Mouse (Mus musculus) thymus, postnatal 36 days (tissue): ENCODE measurements around the gene Pla2r1.

ENCODE experiments used
- DNase-seq, 2 experiments: peaks; one replicate each; pipeline ENCODE4 v3.0.0; 2022; ENCODE audit warnings: mixed read lengths in 2 of 2

Gene Pla2r1

DNA sequence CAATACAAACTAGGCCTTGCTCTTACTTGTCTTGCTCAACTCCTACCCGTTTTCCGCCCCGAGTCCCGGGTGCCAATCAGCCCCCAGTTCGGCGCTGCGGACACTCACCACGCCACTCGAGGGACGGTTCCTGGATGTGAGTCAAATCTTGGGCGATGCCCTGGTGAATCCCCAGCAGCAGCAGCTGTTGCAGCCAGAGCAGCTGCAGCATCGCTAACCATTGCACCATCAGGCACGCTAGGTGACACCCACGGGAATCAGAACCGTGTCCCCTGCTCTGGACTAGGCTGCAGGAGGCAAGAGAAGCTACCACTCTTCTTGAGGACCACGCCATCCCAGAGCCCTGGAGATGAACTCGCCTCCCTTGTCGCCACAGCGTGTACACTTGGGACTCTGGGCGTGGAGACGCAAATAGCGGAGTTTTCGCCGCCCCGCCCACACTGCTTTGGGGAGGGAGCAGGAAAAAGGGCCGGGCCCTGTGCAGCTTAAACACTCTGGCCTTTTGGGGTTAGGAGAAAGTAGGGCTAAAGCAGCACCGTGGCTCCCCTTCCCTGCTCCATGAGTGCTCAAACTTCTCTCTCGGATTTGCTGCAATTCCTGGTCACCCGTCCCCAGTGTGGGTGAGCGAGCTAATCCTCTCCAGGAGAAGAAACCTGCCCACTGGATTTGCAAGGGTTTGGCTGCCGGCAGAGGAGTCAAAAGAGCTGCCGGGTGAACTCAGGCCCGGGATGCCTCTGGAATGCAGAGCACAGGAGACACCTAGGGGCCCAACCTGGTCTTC lies at the start of gene Pla2r1:
Pla2r1 (minus strand) TSS at position 407 of the 781 bp plus-strand sequence.
- DNase-seq: peak; percentile 20 to 29

DNA sequence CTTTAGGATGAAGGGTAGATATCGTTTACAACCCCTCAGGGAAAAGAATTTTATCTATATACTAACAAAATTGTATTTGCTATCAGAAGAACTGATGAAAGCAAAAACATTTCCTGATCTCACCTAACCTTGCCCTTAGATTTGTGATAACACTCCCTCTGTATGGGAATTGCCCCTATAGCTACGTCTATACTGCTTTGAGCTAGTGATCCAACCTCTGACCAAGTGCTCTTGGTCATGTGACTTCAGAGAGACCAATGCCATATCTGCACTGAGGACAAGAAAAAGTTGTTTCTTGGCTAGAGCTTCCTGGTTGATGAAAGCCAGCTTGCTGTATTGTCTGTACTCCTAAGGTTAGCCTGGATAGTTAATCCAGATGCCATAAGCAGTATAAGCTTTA lies 48.2 kb upstream of the Pla2r1 start:
- no peak for DNase-seq

DNA sequence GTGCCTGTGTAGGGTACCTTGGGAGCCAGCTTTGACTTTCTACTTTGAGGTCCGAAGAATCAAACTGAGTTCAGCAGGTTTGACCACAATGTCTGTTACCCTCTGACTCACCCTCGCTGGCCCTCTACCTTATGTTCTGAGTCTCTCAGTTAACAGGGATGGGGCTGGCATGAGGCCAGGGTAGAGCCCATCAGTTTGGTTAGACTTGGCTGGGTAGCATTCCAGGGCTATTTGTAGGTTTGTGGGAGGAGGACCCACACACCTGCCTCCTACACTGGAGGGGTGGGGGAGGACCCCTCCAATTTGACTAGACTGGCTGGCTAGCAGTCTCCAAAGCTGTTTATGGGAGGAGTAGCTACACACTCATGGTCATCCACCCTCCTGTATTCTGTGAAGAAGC lies 47.8 kb upstream of the Pla2r1 start:
- no peak for DNase-seq

DNA sequence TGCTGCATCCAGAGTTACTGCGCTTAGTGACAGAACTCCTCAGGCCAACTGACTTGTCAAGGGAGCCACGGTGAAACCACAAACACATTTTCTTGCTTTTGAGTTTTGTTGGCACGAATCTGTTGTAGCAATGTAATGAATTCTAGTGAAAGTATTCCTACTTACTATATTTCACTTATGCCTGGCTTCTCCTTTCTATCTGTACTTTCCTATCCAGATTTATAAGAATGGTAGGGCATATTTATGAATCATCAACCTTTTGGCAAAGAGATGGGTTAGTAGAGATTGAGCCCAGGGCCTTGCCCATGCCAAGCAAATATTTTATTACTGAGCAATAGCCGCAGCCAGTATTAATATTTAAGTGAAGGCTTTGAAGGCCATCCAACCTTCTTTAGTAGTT lies 30.3 kb upstream of the Pla2r1 start:
- no peak for DNase-seq

DNA sequence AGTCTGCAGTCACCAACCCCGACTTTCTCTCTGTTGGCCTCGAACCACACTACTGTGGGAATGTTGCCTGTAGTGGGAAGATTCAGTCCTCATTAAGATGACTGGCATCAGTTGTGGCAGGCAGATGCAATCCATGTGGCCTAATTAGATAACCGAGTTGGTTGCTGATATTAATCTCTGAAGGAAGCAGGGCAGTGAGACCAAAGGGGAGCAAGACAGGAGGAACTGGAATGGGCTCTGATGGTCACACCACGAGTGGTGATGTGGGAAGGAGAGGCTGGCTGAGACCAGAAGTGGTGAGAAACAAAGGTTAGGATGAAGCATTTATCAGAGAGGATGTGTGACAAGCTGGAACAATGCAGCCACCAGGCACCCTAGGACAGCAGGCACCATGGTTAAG lies 1.5 kb upstream of the Pla2r1 start:
- no peak for DNase-seq

DNA sequence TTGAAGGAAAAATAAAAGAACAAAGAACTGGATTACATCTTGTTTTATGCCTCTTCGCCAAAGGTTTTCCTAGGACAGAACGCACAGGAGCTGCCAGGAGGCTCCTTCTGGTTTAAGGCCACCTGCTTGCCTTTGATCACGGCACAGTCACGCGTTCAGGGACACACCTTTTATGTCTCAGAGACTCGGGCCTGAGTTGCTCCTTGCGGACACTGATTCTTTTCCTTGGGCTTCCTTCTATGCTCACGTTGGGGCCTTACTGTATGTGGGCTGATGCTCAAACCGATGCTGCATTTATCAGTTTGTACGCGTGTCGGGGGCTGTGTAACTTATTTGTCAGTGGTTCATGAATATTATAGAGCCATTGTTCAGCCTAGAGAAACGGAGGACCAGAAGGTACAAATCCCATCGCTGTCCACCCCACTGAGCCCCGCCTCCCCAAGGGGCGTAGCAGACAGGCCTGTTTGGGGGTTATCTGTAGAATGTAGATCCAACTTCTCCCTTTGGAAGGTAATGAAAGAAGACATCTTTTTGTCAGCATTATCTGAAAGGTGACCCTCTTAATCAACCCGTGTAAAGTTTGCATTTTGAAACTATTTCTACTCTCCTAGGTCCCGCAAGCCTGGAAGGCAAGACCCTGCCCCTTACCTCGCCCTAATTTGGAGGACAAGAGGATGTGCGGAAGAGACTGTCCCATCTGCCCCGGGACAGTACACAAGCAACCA lies 769 bp downstream of the Pla2r1 start:
- DNase-seq: no peak

DNA sequence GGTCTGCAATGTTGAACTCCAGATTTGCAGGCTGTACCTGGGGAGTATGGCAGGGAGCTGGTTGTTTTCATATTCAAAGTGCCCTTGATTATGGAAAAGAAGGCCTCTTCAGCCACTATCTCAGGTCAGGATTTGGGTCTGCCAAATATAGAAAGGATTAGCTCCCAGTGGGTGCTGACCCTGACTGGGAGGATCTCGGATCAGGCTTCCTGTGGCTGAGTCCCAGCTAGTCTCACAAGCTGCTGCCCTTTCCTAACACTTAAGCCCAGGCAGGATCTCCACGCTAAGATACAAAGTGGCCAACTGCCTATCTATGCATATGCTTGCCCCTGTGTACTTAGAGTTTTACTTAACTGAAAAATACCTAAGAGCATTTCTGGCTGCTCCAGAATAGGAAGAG lies 1.4 kb downstream of the Pla2r1 start:
- no peak for DNase-seq

DNA sequence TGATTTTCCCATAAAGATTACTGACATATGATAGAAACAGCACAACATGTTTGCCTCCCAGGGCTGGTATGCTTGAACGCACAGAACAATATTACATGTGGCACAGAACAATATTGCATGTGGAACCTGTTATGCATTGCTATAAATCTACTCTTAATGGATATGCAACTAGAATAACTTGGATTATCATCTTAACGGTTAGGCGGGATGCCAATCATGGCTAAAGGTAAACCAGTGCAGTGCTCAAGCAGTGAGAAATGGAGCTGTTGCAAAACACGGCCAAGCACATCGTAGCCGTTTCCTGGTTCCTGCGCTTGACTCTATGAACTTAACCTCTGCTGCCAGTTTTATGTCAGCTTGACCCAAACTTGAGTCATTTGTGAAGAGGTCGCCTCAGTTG lies 2.6 kb downstream of the Pla2r1 start:
- DNase-seq: no peak

DNA sequence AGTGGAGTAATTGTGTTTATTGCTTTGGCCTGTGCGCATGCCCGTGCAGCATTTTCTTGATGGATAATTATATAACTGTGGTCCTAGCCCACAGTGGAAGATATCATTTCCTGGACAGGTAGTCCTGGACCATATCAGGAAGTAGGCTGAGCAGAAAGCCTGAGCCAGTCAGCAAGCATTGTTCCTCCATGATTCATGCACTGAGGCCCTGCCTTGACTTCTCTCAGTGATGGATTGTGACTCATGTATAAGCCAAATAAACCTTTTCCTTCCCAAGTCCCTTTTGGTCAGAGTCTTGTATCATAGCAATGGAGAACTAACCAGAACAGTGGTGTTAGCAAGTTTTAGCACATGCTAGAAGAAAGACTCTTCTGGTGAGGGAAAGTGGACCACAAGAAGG lies 3.3 kb downstream of the Pla2r1 start:
- DNase-seq: no peak

DNA sequence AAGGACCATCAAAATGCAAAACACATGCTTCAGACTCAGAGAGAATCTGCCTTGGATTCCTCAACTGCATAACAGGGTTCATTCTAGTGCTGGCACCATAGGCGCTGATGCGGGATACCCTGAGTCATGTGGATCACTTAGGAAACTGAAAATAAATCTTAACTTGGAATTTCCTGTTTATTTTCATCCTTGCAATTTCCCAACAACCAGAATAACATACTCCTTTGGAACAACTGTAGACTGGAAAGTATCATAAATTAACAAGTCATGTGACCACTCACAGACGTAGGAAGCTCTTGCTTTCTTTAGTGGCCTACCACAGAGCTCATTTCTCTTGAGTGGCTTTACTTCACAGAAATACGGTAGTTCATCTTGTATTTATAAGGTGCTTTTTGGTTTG lies 7.0 kb downstream of the Pla2r1 start:
- no peak for DNase-seq

DNA sequence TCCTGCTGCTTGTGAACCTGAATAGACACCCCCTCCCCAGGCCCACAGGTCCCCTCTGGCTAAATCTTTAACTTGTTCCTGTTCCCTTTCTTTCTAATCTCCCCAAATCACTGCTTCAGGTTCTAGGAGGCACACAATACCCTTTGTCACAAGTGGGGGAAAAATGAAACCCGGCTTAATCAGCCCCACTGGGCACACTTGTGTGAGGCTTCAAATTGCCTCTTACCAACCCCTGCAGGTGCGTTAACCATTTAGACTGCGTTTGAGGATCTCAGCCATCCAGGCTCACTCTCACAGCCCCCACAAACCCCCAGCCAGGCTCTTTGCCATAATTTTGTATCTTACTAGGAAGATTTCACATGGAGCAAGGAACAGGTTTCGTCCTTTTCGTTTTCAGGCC lies 9.1 kb downstream of the Pla2r1 start:
- no peak for DNase-seq

DNA sequence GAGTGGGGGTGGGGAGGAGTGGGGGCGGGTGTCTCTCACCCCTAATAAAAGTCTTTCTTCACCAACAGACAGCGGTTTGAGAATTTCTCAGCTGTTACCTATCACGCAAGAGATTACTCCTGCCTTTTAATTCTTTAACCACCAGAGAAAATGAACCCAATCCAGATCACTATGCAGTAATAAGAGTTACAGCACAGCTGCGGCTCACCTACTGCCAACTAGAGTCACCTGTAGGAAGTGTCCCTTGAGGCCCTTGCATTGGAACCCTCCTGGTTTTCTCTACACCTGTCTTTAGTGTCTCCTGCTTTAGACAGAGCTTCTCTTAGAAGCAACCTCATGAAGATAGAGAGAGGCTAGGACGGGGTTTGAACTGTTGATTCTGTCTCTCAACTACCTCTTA lies 11.4 kb downstream of the Pla2r1 start:
- no peak for DNase-seq

DNA sequence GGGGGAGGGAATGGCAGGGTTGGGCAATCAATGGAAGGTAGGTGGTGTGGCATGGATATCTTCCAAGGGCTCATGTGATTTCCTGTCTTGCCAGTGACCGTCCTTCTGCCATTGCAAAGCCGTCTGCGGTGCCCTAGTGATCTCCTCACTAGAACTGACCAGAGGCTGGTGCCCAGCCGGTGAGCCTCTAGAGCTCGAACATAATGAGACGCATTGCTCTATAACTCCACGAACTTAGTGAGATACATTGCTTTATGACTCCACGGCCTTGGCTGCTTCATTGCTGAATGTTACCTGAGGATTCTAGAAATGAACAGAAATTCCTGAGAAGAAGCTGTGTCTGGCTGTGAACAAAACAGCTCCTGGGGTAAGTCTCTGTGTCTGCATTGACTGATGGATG lies 12.8 kb downstream of the Pla2r1 start:
- DNase-seq: no peak

DNA sequence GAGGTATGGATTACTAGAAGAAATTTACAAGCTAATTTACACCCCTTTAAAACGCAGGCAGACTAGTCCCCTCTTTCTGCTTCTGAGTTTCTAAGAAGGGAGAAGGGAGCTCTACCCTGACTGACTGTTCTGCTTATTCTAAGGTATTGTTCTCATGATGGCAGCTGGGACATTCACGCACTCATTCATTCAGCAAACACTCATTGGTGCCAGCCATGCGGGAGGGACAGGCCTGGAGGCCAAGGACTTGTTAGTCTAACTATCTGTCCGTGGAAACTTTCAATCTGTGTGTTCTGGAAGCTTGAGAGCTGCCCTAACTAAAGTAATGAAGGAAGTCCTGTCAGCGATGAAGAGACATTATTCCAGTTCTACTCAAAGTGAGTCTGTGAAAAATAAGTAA lies 14.4 kb downstream of the Pla2r1 start:
- no peak for DNase-seq

DNA sequence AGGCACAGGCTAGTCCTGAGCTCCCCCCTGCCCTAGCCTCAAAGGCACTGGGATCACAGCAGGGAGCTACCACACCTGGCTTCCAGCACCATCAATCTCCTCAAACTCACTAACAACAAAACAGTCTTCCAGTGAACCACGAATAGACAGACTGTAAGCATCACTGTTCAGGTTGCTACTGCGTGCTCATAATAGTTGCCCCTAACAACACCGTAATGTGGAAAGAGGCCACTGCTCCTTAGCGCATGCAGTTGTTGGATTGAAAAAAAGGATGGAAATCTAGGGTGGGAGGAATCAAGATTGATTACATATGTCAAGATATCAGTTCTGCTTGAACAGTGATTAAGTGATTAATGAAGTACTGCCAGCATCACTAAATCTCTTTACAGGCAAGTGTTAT lies 14.8 kb downstream of the Pla2r1 start:
- DNase-seq: no peak

DNA sequence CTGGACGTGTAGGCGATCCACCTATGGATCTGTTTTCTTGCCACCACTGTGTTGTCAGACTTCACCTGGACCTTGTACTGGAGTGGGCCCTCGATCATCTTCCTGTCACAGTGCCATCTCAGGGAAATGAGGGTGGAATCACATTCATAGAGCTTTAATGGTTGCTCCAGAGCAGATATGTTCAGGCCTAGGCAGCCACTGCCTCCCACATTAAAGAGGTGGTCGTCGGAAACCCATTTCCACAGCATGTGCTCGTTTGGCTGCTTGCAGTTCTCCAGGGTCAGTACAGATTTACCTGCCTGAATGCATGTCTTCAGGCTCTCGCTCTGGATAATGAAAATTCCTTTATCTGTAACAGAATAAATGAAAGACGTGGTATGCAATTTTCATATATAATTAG lies 18.4 kb downstream of the Pla2r1 start:
- DNase-seq: no peak

DNA sequence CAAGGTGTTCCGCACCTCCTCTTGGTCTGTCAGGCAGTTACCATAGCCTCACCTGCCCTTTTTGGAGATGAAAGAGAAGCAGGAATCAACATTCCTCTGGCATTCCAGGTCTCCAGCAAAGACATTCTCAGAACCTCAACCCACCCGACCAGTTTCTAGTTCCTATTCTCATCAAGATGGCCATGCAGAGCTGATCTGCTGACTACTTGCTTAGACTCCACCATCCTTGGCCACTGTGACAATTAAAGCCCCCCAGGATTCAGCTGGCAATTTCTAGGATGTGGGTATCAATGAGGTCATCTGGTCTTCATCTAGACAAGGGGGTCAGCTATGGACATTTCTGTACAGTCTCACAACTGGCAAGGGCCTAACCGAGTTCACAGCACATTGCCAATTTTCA lies 20.1 kb downstream of the Pla2r1 start:
- DNase-seq: no peak

DNA sequence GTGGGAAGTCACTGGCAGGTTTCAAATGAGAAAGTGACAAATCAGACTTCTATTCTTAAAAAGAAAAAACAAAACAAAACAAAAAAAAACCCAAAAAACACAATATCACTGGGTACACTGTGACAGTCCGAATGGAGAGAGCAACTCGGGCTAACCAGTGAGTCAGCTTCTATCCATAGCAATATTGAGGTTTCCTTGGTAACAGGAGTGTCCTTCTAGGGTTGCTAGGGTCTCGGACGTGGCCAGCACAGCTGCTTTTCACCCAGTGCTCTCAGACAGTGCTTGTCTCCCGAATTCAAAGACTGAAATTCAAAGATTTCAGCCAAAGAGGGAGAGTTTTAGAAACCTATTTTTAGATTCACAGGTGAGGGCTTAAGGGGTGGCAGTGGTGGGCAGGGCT lies 20.6 kb downstream of the Pla2r1 start:
- no peak for DNase-seq

DNA sequence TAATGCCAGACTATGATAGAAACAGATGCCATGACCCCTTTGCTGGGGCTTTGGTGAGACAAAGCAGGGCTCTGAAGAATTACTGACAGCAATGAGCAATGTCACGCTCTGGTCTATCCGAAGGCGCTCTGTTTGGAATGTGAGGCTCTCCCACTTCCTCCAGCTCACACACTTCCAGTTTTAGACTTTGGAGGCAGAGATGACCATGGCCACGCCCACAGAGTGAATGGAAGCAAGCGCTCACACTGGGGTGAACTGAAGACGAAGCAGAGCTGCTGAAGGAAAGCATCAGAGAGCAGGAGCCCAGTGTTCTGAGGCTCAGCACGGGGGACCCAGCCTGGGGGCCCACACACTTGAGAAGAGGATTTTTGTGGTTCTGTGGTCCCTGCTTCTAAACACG lies 37.3 kb downstream of the Pla2r1 start:
- DNase-seq: no peak

DNA sequence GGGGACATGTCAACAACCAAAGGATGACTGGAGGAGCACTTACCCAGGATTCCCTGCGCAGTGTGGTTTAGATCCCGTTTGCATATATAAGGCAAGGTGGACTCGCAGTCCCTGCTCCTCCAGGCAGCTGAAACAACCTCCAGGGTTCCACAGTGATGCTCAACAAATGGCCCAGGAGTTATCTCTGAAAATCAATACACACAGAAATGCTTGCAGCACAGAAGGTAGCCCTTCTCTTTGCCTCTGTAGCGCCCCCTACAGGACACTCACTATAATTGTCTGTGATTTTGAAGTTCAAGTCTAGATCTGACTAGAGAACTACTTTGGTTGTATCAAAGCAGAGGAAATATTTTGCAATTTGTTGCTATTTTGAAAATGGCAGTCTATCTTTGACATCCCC lies 38.2 kb downstream of the Pla2r1 start:
- DNase-seq: peak in 1 of 2 experiments; percentile 16

DNA sequence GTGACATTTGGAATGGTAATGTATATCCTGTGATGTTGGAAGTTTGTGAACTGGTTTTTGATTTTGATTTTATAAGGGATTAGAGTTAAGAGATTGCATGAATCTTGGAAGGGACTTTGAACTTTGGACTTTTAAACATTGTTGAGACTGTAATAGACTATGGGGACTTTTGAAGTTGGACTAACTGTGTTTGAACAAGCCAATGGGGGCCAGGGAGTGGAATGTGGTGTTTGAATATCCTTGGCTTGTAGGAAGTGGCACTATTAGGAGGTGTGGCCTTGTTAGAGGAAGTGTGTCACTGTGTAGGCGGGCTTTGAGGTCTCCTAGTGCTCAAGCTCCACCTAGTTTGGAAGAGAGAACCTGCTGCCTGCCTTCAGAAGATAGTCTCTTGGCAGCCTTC lies 42.4 kb downstream of the Pla2r1 start:
- no peak for DNase-seq

DNA sequence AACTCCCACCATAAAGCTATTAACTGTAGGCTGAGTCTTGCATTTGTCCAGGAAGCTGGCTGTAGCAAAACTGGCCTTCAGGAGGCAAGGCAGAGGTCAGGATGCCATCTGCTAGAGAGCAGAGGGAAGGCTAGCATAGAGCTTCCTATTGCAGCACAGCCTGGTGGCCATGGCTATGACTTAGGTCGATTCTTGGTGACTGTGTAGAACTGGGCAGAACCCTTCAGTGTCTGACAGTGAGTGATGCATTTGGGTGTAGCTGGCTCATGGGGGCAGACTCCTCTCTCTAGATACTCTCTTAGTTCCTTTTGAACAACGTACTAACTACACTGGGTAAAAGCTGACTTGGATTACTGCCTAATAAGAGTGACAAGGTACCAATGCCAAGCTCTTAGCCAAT lies 48.0 kb downstream of the Pla2r1 start:
- DNase-seq: no peak

DNA sequence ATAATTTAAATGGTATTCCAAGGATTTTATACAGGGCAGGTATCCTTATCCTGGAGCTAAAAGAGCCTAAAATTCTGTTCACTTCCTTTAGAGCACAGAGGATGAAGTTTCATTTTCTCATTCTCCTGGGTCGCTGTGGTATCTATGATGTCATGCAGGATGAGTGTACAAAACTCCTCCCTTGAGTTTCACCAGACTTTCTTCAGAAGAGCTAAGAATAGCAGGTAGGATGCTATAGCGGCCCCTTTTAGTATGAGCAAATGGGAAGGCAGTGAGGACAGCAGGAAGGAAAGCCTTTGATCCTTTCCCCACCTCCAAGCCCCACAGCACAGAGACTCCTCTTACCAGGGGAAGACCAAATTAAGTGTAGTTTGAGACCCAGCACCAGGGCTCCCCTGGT lies 48.4 kb downstream of the Pla2r1 start:
- no peak for DNase-seq

DNA sequence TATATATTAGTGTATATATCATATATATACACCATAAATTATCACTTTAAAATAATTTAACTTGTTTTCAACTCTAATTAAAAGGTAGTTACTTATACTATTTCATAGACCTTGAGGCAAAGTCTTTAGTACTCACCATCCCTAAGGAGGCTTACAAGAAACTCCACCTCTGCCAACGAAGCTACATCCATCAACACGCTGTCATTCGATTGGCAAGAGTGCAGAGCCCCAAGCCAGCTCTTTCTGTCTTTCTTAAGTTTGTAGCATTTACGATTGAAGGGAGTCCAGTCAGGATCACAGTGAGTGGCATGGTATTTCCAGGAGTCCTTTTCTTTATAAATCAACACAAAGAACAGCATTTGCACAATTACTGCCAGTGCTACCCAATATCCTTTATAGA lies 49.1 kb downstream of the Pla2r1 start:
- no peak for DNase-seq
